Mouse (Mus musculus) ES-Bruce4 (cell line): ENCODE measurements around the gene Zfp1.

Experiments
- CTCF ChIP-seq: IDR thresholded peaks from one replicate; pipeline ENCODE4 v1.8.1; 2011; ENCODE audit warnings: low read depth, low read length
- POLR2A ChIP-seq: IDR thresholded peaks from one replicate; pipeline ENCODE4 v1.8.1; 2011; ENCODE audit warnings: low read length; ENCODE audit not compliant: insufficient read depth

DNA sequence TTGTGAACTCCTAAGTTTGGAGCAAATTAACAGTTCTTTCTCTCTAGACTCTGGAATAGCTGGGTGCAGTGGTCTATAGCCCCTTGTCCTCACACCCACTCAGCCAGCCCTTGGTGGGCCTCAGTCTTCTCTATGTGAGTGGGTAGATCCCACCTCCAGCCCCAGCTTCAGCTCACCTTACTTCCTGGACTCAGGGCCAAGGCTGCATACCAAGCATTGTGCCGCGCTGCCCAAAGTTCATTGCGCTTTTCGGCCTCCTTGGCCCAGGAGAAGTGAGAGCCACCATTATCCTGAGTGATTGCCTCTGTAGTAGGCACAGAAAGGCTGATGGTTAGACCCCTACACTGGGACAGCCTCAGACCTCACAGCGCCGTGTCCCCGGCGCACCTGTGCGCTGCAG lies 15.3 kb upstream of the Zfp1 start:
- TF ChIP-seq CTCF (no peak), POLR2A (no peak)
